Mouse (Mus musculus) kidney, adult 2 months (tissue): ENCODE measurements around the gene Vangl2. TPM values are rescaled to one million over a fixed set of nuclear protein-coding genes. Genes with fewer than 3 reads are reported as not detected.

Experiments used
- DNase-seq: peaks from one replicate; pipeline ENCODE4 v3.0.0; 2021
- H3K27ac ChIP-seq: fragments of 200-500 bp; 2 replicates; pipeline ENCODE4 v1.5.1; 2012; ENCODE audit warnings: low read depth, low read length, control low read depth, inconsistent platforms; ENCODE audit not compliant: insufficient read depth
- H3K27me3 ChIP-seq: fragments of 200-500 bp; replicated peaks from 2 replicates; pipeline ENCODE4 v1.6.1; 2012; ENCODE audit warnings: mild to moderate bottlenecking, moderate library complexity, low read length, inconsistent platforms; ENCODE audit not compliant: control insufficient read depth, insufficient read depth
- H3K36me3 ChIP-seq: fragments of 200-500 bp; 2 replicates; pipeline ENCODE4 v1.6.1; 2012; ENCODE audit warnings: mild to moderate bottlenecking, moderate library complexity, low read length, inconsistent platforms; ENCODE audit not compliant: control insufficient read depth, insufficient read depth
- H3K4me1 ChIP-seq: fragments of 200-500 bp; 2 replicates; pipeline ENCODE4 v1.6.1; 2011; ENCODE audit warnings: low read length; ENCODE audit not compliant: control insufficient read depth, insufficient read depth
- H3K4me3 ChIP-seq: fragments of 200-500 bp; 2 replicates; pipeline ENCODE4 v1.5.1; 2011; ENCODE audit warnings: mild to moderate bottlenecking, low read depth, low read length, control low read depth; ENCODE audit not compliant: insufficient read depth
- CTCF ChIP-seq: fragments of 200-500 bp; conservative IDR thresholded peaks from 2 replicates; pipeline ENCODE4 v1.5.1; 2011; ENCODE audit warnings: low read depth, mild to moderate bottlenecking, control low read depth, low read length, moderate library complexity, mixed read lengths; ENCODE audit not compliant: insufficient read depth, insufficient read length
- POLR2A ChIP-seq: fragments of 200-500 bp; IDR thresholded peaks from one replicate; pipeline ENCODE4 v1.6.1; 2011; ENCODE audit warnings: low read depth, low read length, control low read depth
- WGBS: fragments of 180-500 bp; shearing (Covaris S2); methylation state at CpG from one replicate; pipeline ENCODE4 v1.1.7; 2018; 5-methylcytosine and 5-hydroxymethylcytosine counted together
- polyA plus RNA-seq: library from polyadenylated mRNA; depleted of rRNA; stranded (reverse); fragments of >200 nt; gene quantifications from 2 replicates; pipeline ENCODE4 v1.2.3, GENCODE M21; 2012

The Vangl2 gene
- polyA plus RNA-seq, 1 experiment, result 3.3 TPM

GRCm38 (mm10) chr1:171984121-171984520, 44.1 kb downstream of the Vangl2 start:
- WGBS, result 93% methylated on average over 1 of the region's 1 CpGs

GRCm38 (mm10) chr1:171983372-171984001, 44.8 kb downstream of the Vangl2 start:
- no peak overlapping the region for H3K4me3 ChIP-seq
- no peaks in the 10 kb centered on the region for H3K4me1 ChIP-seq
- DNase-seq, result no peak
- no peaks in the 10 kb centered on the region for H3K27me3 ChIP-seq
- WGBS, result 57% methylated on average over 3 of the region's 3 CpGs
- H3K27ac ChIP-seq, result no peak overlapping the region
- no peak for TF ChIP-seq CTCF
- no peak for TF ChIP-seq POLR2A
- H3K36me3 ChIP-seq, result no peaks in the 10 kb centered on the region

More at GRCm38 (mm10) chr1:171984121-171984520, 44.1 kb downstream of the Vangl2 start:
- Histone ChIP-seq H3K4me1 (no peaks in the 10 kb centered on the region), H3K27ac (no peak overlapping the region), H3K27me3 (no peaks in the 10 kb centered on the region), H3K4me3 (no peak overlapping the region), H3K36me3 (no peaks in the 10 kb centered on the region)
- no peak for TF ChIP-seq CTCF
- no peak for TF ChIP-seq POLR2A
- no peak for DNase-seq

GRCm38 (mm10) chr1:171982740-171983139, 45.5 kb downstream of the Vangl2 start:
- WGBS, result 70% methylated on average over 4 of the region's 4 CpGs
- Histone ChIP-seq H3K4me1 (no peaks in the 10 kb centered on the region), H3K27ac (no peak overlapping the region), H3K4me3 (no peak overlapping the region), H3K27me3 (no peaks in the 10 kb centered on the region), H3K36me3 (no peaks in the 10 kb centered on the region)
- DNase-seq, result no peak
- TF ChIP-seq POLR2A, result no peak
- TF ChIP-seq CTCF, result no peak

- no peaks in the 10 kb centered on the region for H3K36me3 ChIP-seq
- no peak overlapping the region for H3K4me3 ChIP-seq
- no peak for DNase-seq
- no peak for TF ChIP-seq CTCF
- no peak for TF ChIP-seq POLR2A
- H3K27ac ChIP-seq, result no peak overlapping the region
- no peaks in the 10 kb centered on the region for H3K4me1 ChIP-seq
- no peaks in the 10 kb centered on the region for H3K27me3 ChIP-seq
- WGBS, result 44% methylated on average over 5 of the region's 5 CpGs
Measured at GRCm38 (mm10) chr1:171982170-171982569, 46.1 kb downstream of the Vangl2 start.

DNA sequence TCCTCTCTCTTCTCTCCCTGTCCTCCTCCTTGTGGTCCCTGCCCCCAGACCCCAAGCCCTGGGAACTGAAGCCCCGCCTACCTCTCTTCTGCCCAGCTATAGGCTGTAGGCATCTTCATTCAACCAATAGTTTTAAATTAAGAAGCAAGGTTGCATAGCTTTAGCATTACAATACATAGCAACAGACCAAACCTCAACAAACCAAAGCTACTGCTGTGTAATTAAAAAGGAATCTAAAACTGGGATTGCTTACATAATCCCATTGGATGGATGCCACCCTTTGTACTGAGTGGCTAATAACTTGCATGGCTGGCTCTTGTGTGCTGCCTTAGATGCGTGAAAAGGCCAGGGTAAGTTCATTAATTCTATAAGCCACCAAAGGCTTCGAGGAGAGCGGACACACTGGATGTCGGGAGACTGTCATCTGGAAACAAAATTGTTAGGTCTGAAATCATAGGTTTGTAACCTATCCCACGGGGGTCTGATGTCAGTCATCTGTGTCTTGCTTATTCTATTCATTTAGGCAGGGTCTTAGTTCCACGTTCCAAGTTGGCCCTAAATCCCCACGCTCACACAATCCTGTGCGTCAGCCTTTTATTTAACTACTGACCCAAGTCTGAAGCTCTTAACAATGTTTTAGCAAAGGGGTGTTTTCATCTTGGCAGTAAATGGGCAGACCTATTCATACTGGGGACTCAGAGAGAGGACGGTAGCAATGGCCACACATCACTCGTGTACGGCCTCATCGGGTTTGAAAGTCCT, 48.1 kb downstream of the Vangl2 start:
- no peaks in the 10 kb centered on the region for H3K4me1 ChIP-seq
- no peak overlapping the region for H3K4me3 ChIP-seq
- H3K36me3 ChIP-seq, result no peaks in the 10 kb centered on the region
- H3K27me3 ChIP-seq, result no peaks in the 10 kb centered on the region
- DNase-seq, result no peak
- H3K27ac ChIP-seq, result no peak overlapping the region
- TF ChIP-seq CTCF, result no peak
- TF ChIP-seq POLR2A, result no peak
- WGBS, result 92% methylated on average over 13 of the region's 13 CpGs

GRCm38 (mm10) chr1:171977891-171978290, 50.4 kb downstream of the Vangl2 start:
- no peaks in the 10 kb centered on the region for H3K36me3 ChIP-seq
- no peak overlapping the region for H3K4me3 ChIP-seq
- H3K27me3 ChIP-seq, result no peaks in the 10 kb centered on the region
- WGBS, result 77% methylated on average over 2 of the region's 2 CpGs
- DNase-seq, result no peak
- H3K27ac ChIP-seq, result no peak overlapping the region
- H3K4me1 ChIP-seq, result no peaks in the 10 kb centered on the region
- no peak for TF ChIP-seq POLR2A
- TF ChIP-seq CTCF, result no peak

DNA sequence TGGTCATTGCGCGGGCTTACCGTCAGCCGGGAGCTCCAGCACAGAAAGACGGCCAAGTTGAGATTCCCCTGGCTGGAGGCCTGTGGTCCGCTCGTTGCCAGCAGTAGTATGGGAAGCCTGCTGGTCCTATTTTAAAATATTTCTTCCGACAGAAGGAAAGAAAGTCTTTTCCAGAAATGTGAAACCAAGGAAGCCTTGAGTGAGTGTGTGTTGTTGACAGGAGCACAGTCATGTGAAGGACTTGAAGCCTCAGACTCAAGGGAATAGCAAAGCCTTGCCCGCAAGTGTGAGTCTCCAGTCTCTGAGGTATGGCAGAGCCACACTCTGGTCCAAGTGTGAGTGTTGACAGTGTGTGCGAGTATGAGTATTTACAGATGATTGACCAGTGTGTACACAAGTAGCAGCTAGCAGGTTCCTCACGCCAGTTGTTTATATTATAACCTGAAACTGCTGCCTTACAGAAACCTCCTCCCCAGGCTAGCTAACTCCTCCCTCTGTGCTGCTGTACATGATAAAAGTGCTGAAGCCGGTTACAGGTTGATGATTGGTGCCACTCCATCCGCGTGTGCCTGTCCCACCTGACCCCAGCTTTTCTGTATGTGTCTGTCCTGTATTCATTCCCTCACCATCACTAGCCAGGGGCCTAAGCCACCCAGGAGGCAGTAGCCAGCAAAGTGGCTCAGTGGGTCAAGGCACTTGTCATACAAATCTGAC, 51.3 kb downstream of the Vangl2 start:
- H3K4me1 ChIP-seq, result no peaks in the 10 kb centered on the region
- H3K4me3 ChIP-seq, result no peak overlapping the region
- H3K27ac ChIP-seq, result no peak overlapping the region
- no peak for DNase-seq
- H3K27me3 ChIP-seq, result no peaks in the 10 kb centered on the region
- WGBS, result 79% methylated on average over 14 of the region's 14 CpGs
- TF ChIP-seq CTCF (no peak), POLR2A (no peak)
- H3K36me3 ChIP-seq, result no peaks in the 10 kb centered on the region
